Mouse (Mus musculus) embryonic fibroblast, embryonic 13.5 days (primary cell): ENCODE data around the gene Rpl10.

Source experiments
- CTCF ChIP-seq: IDR thresholded peaks from 2 replicates; pipeline ENCODE4 v1.5.1; 2011; ENCODE audit warnings: mild to moderate bottlenecking, control low read depth, low read length, moderate library complexity, borderline replicate concordance; ENCODE audit not compliant: insufficient read depth
- POLR2A ChIP-seq: IDR thresholded peaks from 2 replicates; pipeline ENCODE4 v1.6.1; 2011; ENCODE audit warnings: low read depth, mild to moderate bottlenecking, control low read depth, low read length, moderate library complexity

- no peak for TF ChIP-seq CTCF
- TF ChIP-seq POLR2A = no peak
Measured at GRCm38 (mm10) chrX:74248651-74249050, 22.0 kb upstream of the Rpl10 start.
